Mouse (Mus musculus): ENCODE results near the gene Ralgps2. TPM values are rescaled to one million over a fixed set of nuclear protein-coding genes. Genes with fewer than 3 reads are reported as not detected.
A peak's percentile ranks its signal among the peaks of the same experiment; 100 is the strongest.

Ralgps2 gene
- total and polyA plus RNA-seq, 3 experiments, result 7.8 to 16.4 TPM; not detected in 1

DNA sequence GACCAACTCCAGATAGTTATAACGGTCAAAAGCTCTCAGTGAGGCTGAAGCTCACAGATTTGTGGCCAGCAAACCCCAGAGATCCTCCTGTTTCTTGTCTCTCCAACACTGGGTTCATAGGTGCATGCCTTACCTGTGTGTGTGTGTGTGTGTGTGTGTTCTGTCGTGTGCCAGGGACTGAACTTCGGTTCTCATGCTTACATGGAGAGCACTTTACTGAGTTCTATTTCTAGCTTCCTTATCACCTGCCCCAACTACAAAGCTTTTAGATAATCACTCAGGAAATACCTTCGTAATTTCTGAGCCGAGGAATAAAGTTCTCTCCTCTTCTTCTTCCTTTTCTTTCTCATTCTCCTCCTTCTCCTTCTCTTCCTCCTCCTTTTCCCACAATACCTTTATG is 19.6 kb upstream of the Ralgps2 start:
- no peak overlapping the region for H3K4me3 ChIP-seq (ENCODE audit: control insufficient read depth in 1 of 2, insufficient read depth in 1 of 2, low read depth in 2 of 2, low read length in 2 of 2)
- H3K4me1 ChIP-seq (ENCODE audit: control insufficient read depth in 1 of 2, insufficient read depth in 2 of 2, low read length in 2 of 2), result peaks cover 0 to 14% of the 10 kb centered on the region in 2 experiments; a peak in 2 of 4 replicates
- H3K27me3 ChIP-seq (ENCODE audit: control insufficient read depth in 1 of 2, insufficient read depth in 2 of 2, low read length in 2 of 2), result 0 out of 4 replicates have a peak, but pooled peaks cover 0 to 2% of the 10 kb centered on the region in 2 experiments
- no peak overlapping the region for H3K9ac ChIP-seq (ENCODE audit: control insufficient read depth, low read depth, low read length, poor library complexity, severe bottlenecking)
- H3K9me3 ChIP-seq (replicated peaks; ENCODE audit: insufficient read depth, low read length), result no peaks in the 10 kb centered on the region
- DNase-seq (ENCODE audit: low read depth, low spot score), result no peak
- peaks cover 0 to 13% of the 10 kb centered on the region in 2 experiments; a peak in 2 of 4 replicates for H3K36me3 ChIP-seq (ENCODE audit: control insufficient read depth in 1 of 2, insufficient read depth in 2 of 2, low read length in 2 of 2)
- TF ChIP-seq SIN3A (IDR thresholded peaks at IDR 0.05; ENCODE audit: low read length) (no peak), MXI1 (IDR thresholded peaks at IDR 0.05; ENCODE audit: low read depth, low read length) (no peak), MAFK (IDR thresholded peaks at IDR 0.05; ENCODE audit: borderline replicate concordance, low read depth, low read length) (no peak), RCOR1 (IDR thresholded peaks at IDR 0.05; ENCODE audit: low read depth, low read length) (no peak), TBP (IDR thresholded peaks at IDR 0.05; ENCODE audit: low read depth, low read length) (no peak), MEF2A (IDR thresholded peaks at IDR 0.05; ENCODE audit: extremely low read depth, insufficient replicate concordance, low read depth, low read length, poor library complexity, severe bottlenecking) (0 out of 2 replicates have a peak, but pooled peaks have one; percentile 76), ZC3H11A (IDR thresholded peaks at IDR 0.05; ENCODE audit: low read depth, low read length) (no peak), TCF12 (IDR thresholded peaks at IDR 0.05; ENCODE audit: low read depth, low read length) (no peak), CTCF (IDR thresholded peaks at IDR 0.05 in 2 of 3, conservative IDR thresholded peaks at IDR 0.05 in 1 of 3; ENCODE audit: control insufficient read depth in 1 of 3, insufficient read depth in 1 of 3, low read depth in 2 of 3, low read length in 3 of 3, poor library complexity in 1 of 3, severe bottlenecking in 1 of 3) (no peak), MAZ (IDR thresholded peaks at IDR 0.05; ENCODE audit: low read depth, low read length) (no peak), ZNF384 (IDR thresholded peaks at IDR 0.05; ENCODE audit: low read depth, low read length) (no peak), JUND (IDR thresholded peaks at IDR 0.05; ENCODE audit: low read depth, low read length) (no peak), ETS1 (IDR thresholded peaks at IDR 0.05; ENCODE audit: low read depth, low read length) (no peak), GATA1 (IDR thresholded peaks at IDR 0.05; ENCODE audit: low read depth, low read length) (peak; percentile 56), BHLHE40 (IDR thresholded peaks at IDR 0.05; ENCODE audit: borderline replicate concordance, low read depth, low read length) (no peak), POLR2AphosphoS2 (IDR thresholded peaks at IDR 0.05; ENCODE audit: low read length) (no peak)
- H3K27ac ChIP-seq (ENCODE audit: control insufficient read depth, low read depth, low read length), result no peak overlapping the region
- no peaks in the 10 kb centered on the region for H3K79me2 ChIP-seq (ENCODE audit: control insufficient read depth, insufficient read depth, low read length, poor library complexity)

DNA sequence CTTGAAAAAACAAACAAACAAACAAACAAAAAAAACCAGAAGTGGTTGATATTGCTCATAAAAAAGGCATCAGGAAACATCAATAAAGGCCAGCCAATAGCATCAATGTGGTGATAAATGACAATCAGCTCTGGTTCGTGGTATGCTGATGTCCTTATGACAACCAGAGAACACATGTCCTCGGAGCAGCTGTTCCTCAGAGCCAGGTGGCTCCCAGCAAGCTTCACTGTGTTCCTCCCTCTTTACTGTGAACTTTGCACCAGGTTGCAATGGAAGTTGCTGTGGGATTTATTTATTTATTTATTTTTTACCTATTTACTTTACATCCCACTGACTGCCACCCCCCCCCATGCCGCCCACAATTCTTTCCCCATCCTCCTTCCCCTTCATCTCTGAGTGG is 17.9 kb upstream of the Ralgps2 start:
- Histone ChIP-seq H3K36me3 (ENCODE audit: control insufficient read depth in 1 of 2, insufficient read depth in 2 of 2, low read length in 2 of 2) (peaks cover 0 to 13% of the 10 kb centered on the region in 2 experiments; a peak in 2 of 4 replicates), H3K79me2 (ENCODE audit: control insufficient read depth, insufficient read depth, low read length, poor library complexity) (no peaks in the 10 kb centered on the region), H3K27me3 (ENCODE audit: control insufficient read depth in 1 of 2, insufficient read depth in 2 of 2, low read length in 2 of 2) (no peaks in the 10 kb centered on the region; a peak in 1 of 4 replicates), H3K27ac (ENCODE audit: control insufficient read depth, low read depth, low read length) (no peak overlapping the region), H3K9ac (ENCODE audit: control insufficient read depth, low read depth, low read length, poor library complexity, severe bottlenecking) (no peak overlapping the region), H3K4me3 (ENCODE audit: control insufficient read depth in 1 of 2, insufficient read depth in 1 of 2, low read depth in 2 of 2, low read length in 2 of 2) (no peak overlapping the region), H3K9me3 (replicated peaks; ENCODE audit: insufficient read depth, low read length) (no peaks in the 10 kb centered on the region), H3K4me1 (ENCODE audit: control insufficient read depth in 1 of 2, insufficient read depth in 2 of 2, low read length in 2 of 2) (peaks cover 0 to 14% of the 10 kb centered on the region in 2 experiments; a peak in 2 of 4 replicates)
- TF ChIP-seq RAD21 (IDR thresholded peaks at IDR 0.05; ENCODE audit: low read depth, low read length), result no peak
- TF ChIP-seq CTCF (IDR thresholded peaks at IDR 0.05 in 2 of 3, conservative IDR thresholded peaks at IDR 0.05 in 1 of 3; ENCODE audit: control insufficient read depth in 1 of 3, insufficient read depth in 1 of 3, low read depth in 2 of 3, low read length in 3 of 3, poor library complexity in 1 of 3, severe bottlenecking in 1 of 3), result no peak
- no peak for TF ChIP-seq MYC (IDR thresholded peaks at IDR 0.05; ENCODE audit: low read depth, low read length)
- no peak for TF ChIP-seq E2F4 (IDR thresholded peaks at IDR 0.05; ENCODE audit: borderline replicate concordance, low read depth, low read length)
- no peak for TF ChIP-seq ZNF384 (IDR thresholded peaks at IDR 0.05; ENCODE audit: low read depth, low read length)
- TF ChIP-seq ZKSCAN1 (IDR thresholded peaks at IDR 0.05; ENCODE audit: low read depth, low read length), result no peak
- TF ChIP-seq CHD1 (IDR thresholded peaks at IDR 0.05; ENCODE audit: low read depth, low read length), result no peak
- no peak for TF ChIP-seq KAT2A (conservative IDR thresholded peaks at IDR 0.05; ENCODE audit: low read depth, low read length)
- no peak for TF ChIP-seq USF1 (IDR thresholded peaks at IDR 0.05; ENCODE audit: low read depth, low read length)
- TF ChIP-seq UBTF (IDR thresholded peaks at IDR 0.05; ENCODE audit: borderline replicate concordance, insufficient read depth, low read depth, low read length), result no peak
- no peak for TF ChIP-seq EP300 (IDR thresholded peaks at IDR 0.05; ENCODE audit: low read depth in 1 of 2, low read length in 2 of 2)
- no peak for TF ChIP-seq ELF1 (IDR thresholded peaks at IDR 0.05; ENCODE audit: low read depth, low read length)
- DNase-seq (ENCODE audit: low read depth, low spot score), result no peak
